Mouse (Mus musculus): ENCODE data around the gene Dazap1. TPM values are rescaled to one million over a fixed set of nuclear protein-coding genes. Genes with fewer than 3 reads are reported as not detected.

The Dazap1 gene
- polyA plus RNA-seq, 1 experiment from 2014 or later: 53.2 TPM

GRCm38 (mm10) chr10:80323261-80324119 is 62.2 kb downstream of the Dazap1 start:
- H3K27ac ChIP-seq (ENCODE audit: low read depth, low read length): no peak overlapping the region
- under 1% methylated on average over 46 of the region's 46 CpGs for WGBS

GRCm38 (mm10) chr10:80324120-80325037 is 63.1 kb downstream of the Dazap1 start:
- no peak overlapping the region for H3K9ac ChIP-seq (ENCODE audit: low read length)
- DNase-seq (ENCODE audit: low spot score): peak; percentile 59
- H3K9me3 ChIP-seq (ENCODE audit: control insufficient read depth, low read length): no peaks in the 10 kb centered on the region
- peaks cover 12% of the 10 kb centered on the region; the same call in 1 of the 2 replicates for H3K4me1 ChIP-seq (replicated peaks; ENCODE audit: control insufficient read depth, insufficient read depth, low read length)
- WGBS: 81% methylated on average over 17 of the region's 17 CpGs
- H3K27ac ChIP-seq (ENCODE audit: low read depth, low read length): no peak overlapping the region
- peak overlapping the region; percentile 74 for H3K4me2 ChIP-seq (ENCODE audit: low read depth, low read length, severe bottlenecking)
- H3K27me3 ChIP-seq (ENCODE audit: control insufficient read depth, insufficient read depth, low read length): no peaks in the 10 kb centered on the region; the same call in 1 of the 2 replicates
- H3K4me3 ChIP-seq (ENCODE audit: low read depth, low read length): no peak overlapping the region; the same call in 1 of the 2 replicates
- ATAC-seq (replicated peaks; ENCODE audit: low FRiP score): no peak
- no peaks in the 10 kb centered on the region for H3K36me3 ChIP-seq (ENCODE audit: control insufficient read depth, insufficient read depth, low read length)

More at GRCm38 (mm10) chr10:80323261-80324119, 62.2 kb downstream of the Dazap1 start:
- no peaks in the 10 kb centered on the region; the same call in 1 of the 2 replicates for H3K27me3 ChIP-seq (ENCODE audit: control insufficient read depth, insufficient read depth, low read length)
- H3K4me2 ChIP-seq (ENCODE audit: low read depth, low read length, severe bottlenecking): peak overlapping the region; percentile 74
- ATAC-seq (replicated peaks; ENCODE audit: low FRiP score) (peak; percentile 36; the same call in 1 of the 2 replicates), DNase-seq (ENCODE audit: low spot score) (peak; percentile 79)
- H3K9ac ChIP-seq (ENCODE audit: low read length): peak overlapping the region; percentile 51
- no peaks in the 10 kb centered on the region; the same call in 1 of the 2 replicates for H3K36me3 ChIP-seq (ENCODE audit: control insufficient read depth, insufficient read depth, low read length)
- peak overlapping the region; percentile 44 for H3K4me3 ChIP-seq (ENCODE audit: low read depth, low read length)
- H3K9me3 ChIP-seq (ENCODE audit: control insufficient read depth, low read length): no peaks in the 10 kb centered on the region
- H3K4me1 ChIP-seq (replicated peaks; ENCODE audit: control insufficient read depth, insufficient read depth, low read length): peaks cover 18% of the 10 kb centered on the region; the same call in 1 of the 2 replicates

GRCm38 (mm10) chr10:80325045-80325444 is 63.8 kb downstream of the Dazap1 start:
- Histone ChIP-seq H3K9ac (ENCODE audit: low read length) (no peak overlapping the region), H3K36me3 (ENCODE audit: control insufficient read depth, insufficient read depth, low read length) (no peaks in the 10 kb centered on the region), H3K4me1 (replicated peaks; ENCODE audit: control insufficient read depth, insufficient read depth, low read length) (peaks cover 10% of the 10 kb centered on the region; the same call in 1 of the 2 replicates), H3K27ac (ENCODE audit: low read depth, low read length) (no peak overlapping the region), H3K27me3 (ENCODE audit: control insufficient read depth, insufficient read depth, low read length) (no peaks in the 10 kb centered on the region; the same call in 1 of the 2 replicates), H3K4me3 (ENCODE audit: low read depth, low read length) (no peak overlapping the region), H3K9me3 (ENCODE audit: control insufficient read depth, low read length) (no peaks in the 10 kb centered on the region), H3K4me2 (ENCODE audit: low read depth, low read length, severe bottlenecking) (no peak overlapping the region)
- no peak for ATAC-seq (replicated peaks; ENCODE audit: low FRiP score)
- WGBS: 82% methylated on average over 21 of the region's 21 CpGs
- DNase-seq (ENCODE audit: low spot score): no peak

- Histone ChIP-seq H3K27me3 (ENCODE audit: control insufficient read depth, insufficient read depth, low read length) (peaks cover 2% of the 10 kb centered on the region), H3K27ac (ENCODE audit: low read depth, low read length) (no peak within 1 kb of the TSS), H3K4me3 (ENCODE audit: low read depth, low read length) (peak within 1 kb of the TSS; percentile 39), H3K4me2 (ENCODE audit: low read depth, low read length, severe bottlenecking) (peak within 1 kb of the TSS; percentile 96), H3K9me3 (ENCODE audit: control insufficient read depth, low read length) (no peaks in the 10 kb centered on the region), H3K4me1 (replicated peaks; ENCODE audit: control insufficient read depth, insufficient read depth, low read length) (peaks cover 7% of the 10 kb centered on the region), H3K9ac (ENCODE audit: low read length) (peak within 1 kb of the TSS; percentile 57), H3K36me3 (ENCODE audit: control insufficient read depth, insufficient read depth, low read length) (no peaks in the 10 kb centered on the region)
- DNase-seq (ENCODE audit: low spot score) (peak; percentile 99), ATAC-seq (replicated peaks; ENCODE audit: low FRiP score) (peak; percentile 97)
- WGBS: 5% methylated on average over 36 of the region's 36 CpGs
These were observed 68.2 kb downstream of the Dazap1 start, which contains the start of the genes Pcsk4 and Reep6 for GRCm38 (mm10) chr10:80329273-80330081. Gene Pcsk4 (minus strand): TSS chr10:80329498. Gene Reep6 (plus strand): TSS chr10:80329953.

GRCm38 (mm10) chr10:80330084-80330483 is 68.8 kb downstream of the Dazap1 start:
- peaks cover 7% of the 10 kb centered on the region for H3K4me1 ChIP-seq (replicated peaks; ENCODE audit: control insufficient read depth, insufficient read depth, low read length)
- no peaks in the 10 kb centered on the region for H3K36me3 ChIP-seq (ENCODE audit: control insufficient read depth, insufficient read depth, low read length)
- no peak overlapping the region for H3K27ac ChIP-seq (ENCODE audit: low read depth, low read length)
- DNase-seq (ENCODE audit: low spot score): no peak
- H3K4me2 ChIP-seq (ENCODE audit: low read depth, low read length, severe bottlenecking): peak overlapping the region; percentile 96
- peaks cover 2% of the 10 kb centered on the region for H3K27me3 ChIP-seq (ENCODE audit: control insufficient read depth, insufficient read depth, low read length)
- peak overlapping the region; percentile 57 for H3K9ac ChIP-seq (ENCODE audit: low read length)
- peak overlapping the region; percentile 39 for H3K4me3 ChIP-seq (ENCODE audit: low read depth, low read length)
- H3K9me3 ChIP-seq (ENCODE audit: control insufficient read depth, low read length): no peaks in the 10 kb centered on the region
- WGBS: 2% methylated on average over 41 of the region's 41 CpGs
- ATAC-seq (replicated peaks; ENCODE audit: low FRiP score): no peak

- H3K4me1 ChIP-seq (replicated peaks; ENCODE audit: control insufficient read depth, insufficient read depth, low read length): peaks cover 7% of the 10 kb centered on the region
- no peaks in the 10 kb centered on the region for H3K9me3 ChIP-seq (ENCODE audit: control insufficient read depth, low read length)
- ATAC-seq (replicated peaks; ENCODE audit: low FRiP score) (no peak), DNase-seq (ENCODE audit: low spot score) (no peak)
- peaks cover 2% of the 10 kb centered on the region for H3K27me3 ChIP-seq (ENCODE audit: control insufficient read depth, insufficient read depth, low read length)
- no peak overlapping the region for H3K27ac ChIP-seq (ENCODE audit: low read depth, low read length)
- WGBS: 81% methylated on average over 2 of the region's 2 CpGs
- no peaks in the 10 kb centered on the region for H3K36me3 ChIP-seq (ENCODE audit: control insufficient read depth, insufficient read depth, low read length)
- H3K9ac ChIP-seq (ENCODE audit: low read length): no peak overlapping the region
- peak overlapping the region; percentile 96; the same call in 1 of the 2 replicates for H3K4me2 ChIP-seq (ENCODE audit: low read depth, low read length, severe bottlenecking)
- H3K4me3 ChIP-seq (ENCODE audit: low read depth, low read length): no peak overlapping the region
These were observed 69.6 kb downstream of the Dazap1 start for GRCm38 (mm10) chr10:80330888-80331287.

GRCm38 (mm10) chr10:80331636-80332524 is 70.6 kb downstream of the Dazap1 start:
- DNase-seq (ENCODE audit: low spot score) (no peak), ATAC-seq (replicated peaks; ENCODE audit: low FRiP score) (no peak)
- H3K36me3 ChIP-seq (ENCODE audit: control insufficient read depth, insufficient read depth, low read length): no peaks in the 10 kb centered on the region
- peaks cover 2% of the 10 kb centered on the region for H3K27me3 ChIP-seq (ENCODE audit: control insufficient read depth, insufficient read depth, low read length)
- H3K27ac ChIP-seq (ENCODE audit: low read depth, low read length): no peak overlapping the region
- no peaks in the 10 kb centered on the region for H3K9me3 ChIP-seq (ENCODE audit: control insufficient read depth, low read length)
- no peak overlapping the region; the same call in 1 of the 2 replicates for H3K9ac ChIP-seq (ENCODE audit: low read length)
- peaks cover 7% of the 10 kb centered on the region for H3K4me1 ChIP-seq (replicated peaks; ENCODE audit: control insufficient read depth, insufficient read depth, low read length)
- no peak overlapping the region for H3K4me2 ChIP-seq (ENCODE audit: low read depth, low read length, severe bottlenecking)
- no peak overlapping the region for H3K4me3 ChIP-seq (ENCODE audit: low read depth, low read length)
- WGBS: 75% methylated on average over 10 of the region's 10 CpGs

Data from forebrain, embryonic 11.5 days (tissue).